Mouse (Mus musculus) gastrocnemius, adult 18-20 months (tissue): ENCODE results near the gene Syt7. TPM values are rescaled to one million over a fixed set of nuclear protein-coding genes. Genes with fewer than 3 reads are reported as not detected.

ENCODE experiments used
- DNase-seq: peaks from one replicate; pipeline ENCODE4 v3.0.0; 2021; ENCODE audit warnings: low spot score
- total RNA-seq, 2 experiments: library from RNA; stranded (reverse); gene quantifications; 2 replicates each; pipeline ENCODE4 v1.2.3; 2021

Gene Syt7
- total RNA-seq, 2 experiments from 2014 or later = 1.5 TPM

GRCm38 (mm10) chr19:10421986-10422976 lies 33.4 kb downstream of the Syt7 start:
- no peak for DNase-seq

- DNase-seq = no peak
Measured at GRCm38 (mm10) chr19:10424751-10425150, 35.9 kb downstream of the Syt7 start.

- DNase-seq = no peak
Measured at GRCm38 (mm10) chr19:10425484-10426270, 36.8 kb downstream of the Syt7 start.

GRCm38 (mm10) chr19:10426312-10426711 lies 37.4 kb downstream of the Syt7 start:
- no peak for DNase-seq

- DNase-seq = no peak
Measured at GRCm38 (mm10) chr19:10426793-10427192, 37.9 kb downstream of the Syt7 start.

- DNase-seq = no peak
Measured at GRCm38 (mm10) chr19:10427431-10427830, 38.5 kb downstream of the Syt7 start.

GRCm38 (mm10) chr19:10429371-10429770 lies 40.5 kb downstream of the Syt7 start:
- DNase-seq = no peak

GRCm38 (mm10) chr19:10431410-10431809 lies 42.5 kb downstream of the Syt7 start:
- no peak for DNase-seq

GRCm38 (mm10) chr19:10431841-10432240 lies 43.0 kb downstream of the Syt7 start:
- DNase-seq = no peak

GRCm38 (mm10) chr19:10433225-10433624 lies 44.3 kb downstream of the Syt7 start:
- no peak for DNase-seq

GRCm38 (mm10) chr19:10433879-10434540 lies 45.1 kb downstream of the Syt7 start:
- no peak for DNase-seq

GRCm38 (mm10) chr19:10434927-10435326 lies 46.0 kb downstream of the Syt7 start:
- DNase-seq = no peak

- DNase-seq = peak; percentile 60
Measured at GRCm38 (mm10) chr19:10435908-10436307, 47.0 kb downstream of the Syt7 start.

GRCm38 (mm10) chr19:10436726-10437125 lies 47.8 kb downstream of the Syt7 start:
- no peak for DNase-seq

GRCm38 (mm10) chr19:10437521-10437920 lies 48.6 kb downstream of the Syt7 start:
- no peak for DNase-seq

GRCm38 (mm10) chr19:10444685-10445369 lies 55.9 kb downstream of the Syt7 start:
- no peak for DNase-seq

GRCm38 (mm10) chr19:10448275-10448674 lies 59.4 kb downstream of the Syt7 start:
- DNase-seq = no peak

- no peak for DNase-seq
Measured at GRCm38 (mm10) chr19:10449190-10449589, 60.3 kb downstream of the Syt7 start.

- peak; percentile 61 for DNase-seq
Measured at GRCm38 (mm10) chr19:10449708-10450107, 60.8 kb downstream of the Syt7 start.

GRCm38 (mm10) chr19:10454718-10455436 lies 66.0 kb downstream of the Syt7 start:
- DNase-seq = no peak
